Comparison of ENCODE assay signal across 21 mouse cellular contexts in the genomic region with DNA sequence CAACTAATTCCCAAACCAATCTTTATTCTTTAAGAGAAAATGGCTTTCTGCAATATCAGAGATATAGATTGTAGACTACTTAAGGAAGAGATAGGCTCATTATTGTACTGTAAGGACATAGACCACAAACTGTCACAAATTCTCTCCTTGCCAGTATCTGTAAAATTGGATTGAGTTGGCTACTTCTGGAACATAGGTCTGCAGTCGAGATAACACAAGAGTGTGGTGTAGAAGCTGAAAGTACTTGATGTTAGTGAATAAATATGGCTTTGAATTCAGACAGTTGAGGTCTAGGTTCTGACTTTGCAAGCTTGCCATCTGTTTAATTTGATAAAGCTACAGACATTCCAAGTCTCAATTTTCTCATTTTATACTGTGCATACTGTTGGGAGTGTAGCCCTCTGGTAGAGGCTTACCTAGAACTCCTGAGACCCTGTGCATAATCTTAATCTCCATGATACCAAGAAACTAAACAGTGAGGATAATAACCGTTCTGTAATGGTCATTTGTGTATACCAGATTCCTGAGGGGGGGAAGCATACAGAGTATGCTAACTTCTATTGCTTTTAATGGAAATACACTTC. TPM values are rescaled to one million over a fixed set of nuclear protein-coding genes. Genes with fewer than 3 reads are reported as not detected.
"Had no signal": no experiment of that assay in that cellular context is flagged by ENCODE, and none has a peak within 500 bp of the region (broad histone marks: within the 10 kb centered on the region; RNA-seq: fewer than 3 reads in every experiment).

No protein-coding gene starts in this region.

- H3K27ac ChIP-seq: kidney, embryonic 15.5 days; limb, embryonic 12.5 days; limb, embryonic 15.5 days; lung, embryonic 15.5 days; midbrain, embryonic 10.5 days; midbrain, embryonic 13.5 days; stomach, postnatal 0 days had no signal

- H3K9me3 ChIP-seq: kidney, embryonic 15.5 days; limb, embryonic 12.5 days; limb, embryonic 15.5 days; lung, embryonic 15.5 days; midbrain, embryonic 10.5 days; midbrain, embryonic 13.5 days had no signal

- ATAC-seq: intestine, postnatal 0 days; midbrain, embryonic 13.5 days; midbrain, embryonic 16.5 days had no signal

- H3K27me3 ChIP-seq: kidney, embryonic 15.5 days; limb, embryonic 12.5 days; limb, embryonic 15.5 days; lung, embryonic 15.5 days; midbrain, embryonic 13.5 days had no signal

- H3K4me1 ChIP-seq: kidney, embryonic 15.5 days; limb, embryonic 12.5 days; limb, embryonic 15.5 days; lung, embryonic 15.5 days; midbrain, embryonic 13.5 days had no signal

- H3K9ac ChIP-seq: kidney, embryonic 15.5 days; limb, embryonic 12.5 days; limb, embryonic 15.5 days; lung, embryonic 15.5 days; midbrain, embryonic 13.5 days had no signal

- H3K4me2 ChIP-seq: kidney, embryonic 15.5 days; limb, embryonic 12.5 days; limb, embryonic 15.5 days; lung, embryonic 15.5 days; midbrain, embryonic 13.5 days had no signal

- DNase-seq: kidney, adult 2 months; kidney, postnatal 10 days; kidney, postnatal 36 days; left cerebral cortex, postnatal 4 days; lung, adult 18-20 months; lung, postnatal 10 days; lung, postnatal 36 days; right cerebral cortex, postnatal 14 days; right cerebral cortex, postnatal 4 days; thymus, postnatal 25 days had no signal

- H3K4me3 ChIP-seq: kidney, embryonic 15.5 days; limb, embryonic 12.5 days; limb, embryonic 15.5 days; lung, embryonic 15.5 days; midbrain, embryonic 10.5 days; midbrain, embryonic 13.5 days; myocyte had no signal

- H3K36me3 ChIP-seq: kidney, embryonic 15.5 days; limb, embryonic 12.5 days; limb, embryonic 15.5 days; lung, embryonic 15.5 days; midbrain, embryonic 10.5 days; midbrain, embryonic 13.5 days had no signal

RNA-seq across cellular contexts. Expression of gene Rab38, which starts 15.3 kb away (rescaled TPM):
- total RNA-seq: monocyte, adult 5-6 weeks had no signal
